Mouse (Mus musculus) midbrain, embryonic 14.5 days (tissue): ENCODE measurements around the gene Slf2. TPM values are rescaled to one million over a fixed set of nuclear protein-coding genes. Genes with fewer than 3 reads are reported as not detected.

ENCODE experiments used
- ATAC-seq: fragments of 200-750 bp; cut with Nextera tagmentation; 2 replicates; pipeline ENCODE4 v1.8.0; 2017; ENCODE audit warnings: moderate number of reproducible peaks, moderate library complexity; ENCODE audit not compliant: low FRiP score, low TSS enrichment
- DNase-seq: peaks from one replicate; pipeline ENCODE4 v3.0.0-alpha.2; 2015
- H3K27ac ChIP-seq: fragments of 300-500 bp; sonication (generic); replicated peaks from 2 replicates; pipeline ENCODE4 v1.5.1; 2014; ENCODE audit warnings: mild to moderate bottlenecking, low read depth, low read length, moderate library complexity
- H3K27me3 ChIP-seq: fragments of 300-500 bp; sonication (generic); 2 replicates; pipeline ENCODE4 v1.6.1; 2014; ENCODE audit warnings: low read length, control low read depth, mixed read lengths; ENCODE audit not compliant: control insufficient read depth, insufficient read depth
- H3K36me3 ChIP-seq: fragments of 300-500 bp; sonication (generic); 2 replicates; pipeline ENCODE4 v1.6.1; 2014; ENCODE audit warnings: low read length, control low read depth; ENCODE audit not compliant: control insufficient read depth, insufficient read depth
- H3K4me1 ChIP-seq: fragments of 300-500 bp; sonication (generic); 2 replicates; pipeline ENCODE4 v1.6.1; 2014; ENCODE audit warnings: mild to moderate bottlenecking, antibody characterized with exemption, low read length, control low read depth; ENCODE audit not compliant: control insufficient read depth, insufficient read depth
- H3K4me2 ChIP-seq: fragments of 300-500 bp; sonication (generic); 2 replicates; pipeline ENCODE4 v1.6.1; 2014; ENCODE audit warnings: mild to moderate bottlenecking, low read length, moderate library complexity
- H3K4me3 ChIP-seq: fragments of 300-500 bp; sonication (generic); replicated peaks from 2 replicates; pipeline ENCODE4 v1.5.1; 2014; ENCODE audit warnings: low read depth, low read length
- H3K9ac ChIP-seq: fragments of 300-500 bp; sonication (generic); replicated peaks from 2 replicates; pipeline ENCODE4 v1.6.1; 2014; ENCODE audit warnings: mild to moderate bottlenecking, low read length, moderate library complexity
- H3K9me3 ChIP-seq: fragments of 300-500 bp; sonication (generic); 2 replicates; pipeline ENCODE4 v1.6.1; 2016; ENCODE audit warnings: low read length, control low read depth, mixed read lengths; ENCODE audit not compliant: control insufficient read depth
- WGBS: fragments of 180-500 bp; shearing (Covaris S2); extraction: QIAGEN DNeasy Blood & Tissue Kit; methylation state at CpG from one replicate; pipeline ENCODE4 v1.1.7; 2014; 5-methylcytosine and 5-hydroxymethylcytosine counted together
- polyA plus RNA-seq: library from polyadenylated mRNA; unstranded; fragments of >200 nt; fragmentation: Nextera tagmentation; extraction: Ambion mirVana; gene quantifications from 2 replicates; pipeline ENCODE4 v1.2.1, GENCODE M21; 2014

Slf2 gene
- polyA plus RNA-seq, 1 experiment from 2014 or later: 37.4 TPM

DNA sequence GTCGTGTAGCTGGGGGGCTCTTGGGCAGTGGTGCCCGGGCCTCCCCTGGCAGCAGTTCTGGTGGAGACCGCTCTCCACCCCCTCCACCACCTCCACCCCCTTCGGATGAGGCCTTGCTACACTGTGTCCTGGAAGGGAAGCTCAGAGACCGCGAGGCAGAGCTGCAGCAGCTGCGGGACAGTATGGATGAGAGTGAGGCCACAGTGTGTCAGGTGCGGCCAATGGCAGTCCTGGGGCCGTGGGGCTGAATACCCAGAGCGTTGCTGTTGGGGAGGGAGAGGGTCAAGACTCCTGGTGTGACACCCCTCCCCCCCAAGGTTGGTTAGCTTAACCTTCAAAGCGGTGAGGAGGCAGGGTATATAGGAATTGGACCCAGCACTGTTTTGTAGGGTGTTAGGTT, 93.0 kb downstream of the Slf2 start:
- ATAC-seq (no peak), DNase-seq (no peak)
- peaks cover 18% of the 10 kb centered on the region for H3K4me1 ChIP-seq
- H3K9me3 ChIP-seq: no peaks in the 10 kb centered on the region
- no peak overlapping the region for H3K4me2 ChIP-seq
- WGBS: 87% methylated on average over 11 of the region's 11 CpGs
- no peak overlapping the region for H3K9ac ChIP-seq
- H3K36me3 ChIP-seq: peaks cover 51% of the 10 kb centered on the region
- no peaks in the 10 kb centered on the region for H3K27me3 ChIP-seq
- H3K4me3 ChIP-seq: no peak overlapping the region
- H3K27ac ChIP-seq: no peak overlapping the region

DNA sequence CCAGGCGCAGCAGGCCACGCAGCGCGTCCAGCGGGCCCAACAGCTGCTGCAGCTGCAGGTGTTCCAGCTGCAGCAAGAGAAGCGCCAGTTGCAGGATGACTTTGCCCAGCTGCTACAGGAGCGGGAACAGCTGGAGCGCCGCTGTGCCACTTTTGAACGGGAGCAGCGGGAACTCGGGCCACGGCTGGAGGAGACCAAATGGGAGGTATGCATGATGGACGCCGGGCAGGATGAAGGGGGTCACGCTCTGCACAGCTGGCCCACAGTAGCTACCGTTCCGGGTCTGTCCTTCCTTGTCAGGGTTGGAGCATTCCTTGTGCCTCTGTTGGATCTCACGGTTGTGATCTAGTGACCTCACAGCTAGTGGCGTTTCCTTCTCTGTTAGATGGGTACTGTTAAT, 93.8 kb downstream of the Slf2 start:
- Histone ChIP-seq H3K9ac (no peak overlapping the region), H3K9me3 (no peaks in the 10 kb centered on the region), H3K4me2 (no peak overlapping the region), H3K27me3 (no peaks in the 10 kb centered on the region), H3K36me3 (peaks cover 51% of the 10 kb centered on the region), H3K4me1 (peaks cover 12% of the 10 kb centered on the region), H3K27ac (no peak overlapping the region), H3K4me3 (no peak overlapping the region)
- no peak for DNase-seq
- WGBS: 90% methylated on average over 20 of the region's 20 CpGs
- ATAC-seq: no peak

DNA sequence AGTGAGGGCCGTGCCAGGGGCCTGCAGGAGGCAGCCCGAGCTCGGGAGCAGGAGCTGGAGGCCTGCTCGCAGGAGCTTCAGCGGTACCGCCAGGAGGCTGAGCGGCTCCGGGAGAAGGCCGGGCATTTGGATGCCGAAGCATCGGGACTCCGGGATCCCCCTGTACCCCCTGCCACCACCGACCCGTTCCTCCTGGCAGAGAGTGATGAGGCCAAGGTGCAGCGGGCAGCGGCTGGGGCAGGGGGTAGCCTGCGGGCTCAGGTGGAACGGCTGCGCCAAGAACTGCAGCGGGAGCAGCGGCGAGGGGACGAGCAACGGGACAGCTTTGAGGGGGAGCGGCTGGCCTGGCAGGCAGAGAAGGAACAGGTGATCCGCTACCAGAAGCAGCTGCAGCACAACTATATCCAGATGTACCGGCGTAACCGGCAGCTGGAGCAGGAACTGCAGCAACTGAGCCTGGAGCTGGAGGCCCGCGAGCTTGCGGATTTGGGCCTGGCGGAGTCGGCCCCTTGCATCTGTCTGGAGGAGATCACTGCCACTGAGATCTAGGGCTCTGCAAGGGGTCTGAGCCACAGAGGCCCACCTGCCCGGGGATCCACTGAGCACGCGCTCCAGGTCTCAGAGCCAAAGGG, 95.1 kb downstream of the Slf2 start:
- Histone ChIP-seq H3K9ac (no peak overlapping the region), H3K4me3 (no peak overlapping the region), H3K9me3 (no peaks in the 10 kb centered on the region), H3K36me3 (peaks cover 51% of the 10 kb centered on the region), H3K27me3 (no peaks in the 10 kb centered on the region), H3K4me1 (peaks cover 5% of the 10 kb centered on the region), H3K4me2 (no peak overlapping the region), H3K27ac (no peak overlapping the region)
- WGBS: 94% methylated on average over 37 of the region's 37 CpGs
- DNase-seq (no peak), ATAC-seq (no peak)

- H3K4me2 ChIP-seq: no peak overlapping the region
- H3K9ac ChIP-seq: no peak overlapping the region
- ATAC-seq (no peak), DNase-seq (no peak)
- H3K9me3 ChIP-seq: no peaks in the 10 kb centered on the region
- 0 out of 2 replicates have a peak, but pooled peaks cover 3% of the 10 kb centered on the region for H3K4me1 ChIP-seq
- H3K27me3 ChIP-seq: no peaks in the 10 kb centered on the region
- no peak overlapping the region for H3K4me3 ChIP-seq
- 0 out of 2 replicates have a peak overlapping the region, but pooled peaks have one; percentile 5 for H3K27ac ChIP-seq
- peaks cover 46% of the 10 kb centered on the region for H3K36me3 ChIP-seq
- 89% methylated on average over 6 of the region's 6 CpGs for WGBS
Observed at GRCm38 (mm10) chr19:45026958-45027670, 96.2 kb downstream of the Slf2 start.

GRCm38 (mm10) chr19:45027848-45028247, 96.9 kb downstream of the Slf2 start:
- Histone ChIP-seq H3K4me3 (no peak overlapping the region), H3K4me1 (0 out of 2 replicates have a peak, but pooled peaks cover 3% of the 10 kb centered on the region), H3K27me3 (no peaks in the 10 kb centered on the region), H3K9me3 (no peaks in the 10 kb centered on the region), H3K27ac (0 out of 2 replicates have a peak overlapping the region, but pooled peaks have one; percentile 5), H3K4me2 (no peak overlapping the region), H3K9ac (no peak overlapping the region), H3K36me3 (peaks cover 46% of the 10 kb centered on the region)
- DNase-seq (no peak), ATAC-seq (no peak)
- WGBS: 79% methylated on average over 6 of the region's 6 CpGs

GRCm38 (mm10) chr19:45028746-45029145, 97.8 kb downstream of the Slf2 start:
- DNase-seq: no peak
- Histone ChIP-seq H3K27ac (no peak overlapping the region), H3K27me3 (no peaks in the 10 kb centered on the region), H3K9me3 (no peaks in the 10 kb centered on the region), H3K4me3 (no peak overlapping the region), H3K4me2 (no peak overlapping the region), H3K4me1 (0 out of 2 replicates have a peak, but pooled peaks cover 3% of the 10 kb centered on the region), H3K9ac (no peak overlapping the region), H3K36me3 (peaks cover 42% of the 10 kb centered on the region)
- WGBS: 62% methylated on average over 19 of the region's 19 CpGs
- ATAC-seq: no peak

GRCm38 (mm10) chr19:45029571-45029970, 98.6 kb downstream of the Slf2 start:
- H3K4me1 ChIP-seq: 0 out of 2 replicates have a peak, but pooled peaks cover 3% of the 10 kb centered on the region
- 45% methylated on average over 9 of the region's 9 CpGs for WGBS
- no peak for DNase-seq
- H3K27me3 ChIP-seq: no peaks in the 10 kb centered on the region
- H3K9me3 ChIP-seq: no peaks in the 10 kb centered on the region
- H3K4me2 ChIP-seq: no peak overlapping the region
- H3K4me3 ChIP-seq: no peak overlapping the region
- no peak overlapping the region for H3K9ac ChIP-seq
- ATAC-seq: peak; percentile 7; the same call in 1 of the 2 replicates
- H3K27ac ChIP-seq: no peak overlapping the region
- H3K36me3 ChIP-seq: peaks cover 35% of the 10 kb centered on the region

DNA sequence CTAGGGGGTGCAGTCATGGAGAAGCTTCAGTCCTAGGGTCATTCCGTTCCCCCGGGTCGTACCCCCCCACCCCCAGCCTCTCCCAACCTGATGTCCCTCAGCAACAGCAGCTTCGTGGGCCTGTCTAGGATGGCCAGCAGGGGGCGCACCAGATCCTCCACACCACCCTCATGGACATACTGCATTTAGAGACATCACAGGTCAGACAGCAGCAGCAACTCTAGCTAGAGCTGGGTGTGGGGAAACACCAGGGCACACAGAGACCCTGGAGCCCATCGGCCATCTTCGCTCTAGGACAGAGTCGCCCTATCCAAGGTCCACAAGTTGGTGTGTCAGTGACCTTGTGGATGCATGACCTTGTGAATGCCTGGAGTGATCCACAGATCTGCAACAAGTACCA, 99.2 kb downstream of the Slf2 start:
- no peaks in the 10 kb centered on the region for H3K27me3 ChIP-seq
- H3K4me3 ChIP-seq: no peak overlapping the region
- H3K9ac ChIP-seq: no peak overlapping the region
- H3K9me3 ChIP-seq: no peaks in the 10 kb centered on the region
- no peak overlapping the region for H3K27ac ChIP-seq
- DNase-seq (peak; percentile 59), ATAC-seq (peak; percentile 6; the same call in 1 of the 2 replicates)
- 42% methylated on average over 8 of the region's 8 CpGs for WGBS
- H3K4me2 ChIP-seq: no peak overlapping the region
- 0 out of 2 replicates have a peak, but pooled peaks cover 3% of the 10 kb centered on the region for H3K4me1 ChIP-seq
- peaks cover 30% of the 10 kb centered on the region for H3K36me3 ChIP-seq
